Comparison of ENCODE assay signal across 20 mouse cellular contexts in genomic region chr9:106790831-106791230, GRCm38 (mm10). TPM values are rescaled to one million over a fixed set of nuclear protein-coding genes. Genes with fewer than 3 reads are reported as not detected.
DNase-seq lines count a peak whose midpoint lies in the region; ATAC-seq and TF ChIP-seq lines count a peak whose summit lies in the region.
"Had no signal": no experiment of that assay in that cellular context is flagged by ENCODE, and none has a peak within 500 bp of the region (broad histone marks: within the 10 kb centered on the region; RNA-seq: fewer than 3 reads in every experiment).

No protein-coding gene starts in this region.

- intact Hi-C loops in heart, postnatal 36 days (cut with DNase I), result no loop called here

- no peak for TF ChIP-seq EP300 in stomach, postnatal 0 days (optimal IDR thresholded peaks at IDR 0.05)

- H3K4me1 ChIP-seq in liver, embryonic 11.5 days (replicated peaks; ENCODE audit: control insufficient read depth, insufficient read depth, low read length), result peaks cover 10% of the 10 kb centered on the region
- no peaks in the 10 kb centered on the region for H3K4me1 ChIP-seq in stomach, postnatal 0 days (replicated peaks; ENCODE audit: control insufficient read depth, insufficient read depth)
- H3K4me1 ChIP-seq in hindbrain, embryonic 12.5 days, result peaks cover 6% of the 10 kb centered on the region
- H3K4me1 ChIP-seq in hindbrain, embryonic 13.5 days (replicated peaks), result peaks cover 22% of the 10 kb centered on the region

- H3K27ac ChIP-seq in liver, embryonic 11.5 days (ENCODE audit: low read depth, low read length), result no peak overlapping the region
- no peak overlapping the region for H3K27ac ChIP-seq in stomach, postnatal 0 days (replicated peaks)
- no peak overlapping the region for H3K27ac ChIP-seq in hindbrain, embryonic 12.5 days
- no peak overlapping the region for H3K27ac ChIP-seq in hindbrain, embryonic 13.5 days
- H3K27ac ChIP-seq: embryonic facial prominence, embryonic 15.5 days; heart, embryonic 10.5 days; midbrain, embryonic 15.5 days; stomach, embryonic 15.5 days had no signal

- DNase-seq in heart, adult 11 months, result peak; percentile 73
- no peak for DNase-seq in heart, postnatal 36 days
- peak; percentile 58 to 75 for DNase-seq in kidney, adult 8-10 months
- no peak for DNase-seq in liver, embryonic 11.5 days (ENCODE audit: low spot score)
- DNase-seq in stomach, postnatal 0 days (ENCODE audit: low spot score), result peak; percentile 26
- DNase-seq: cerebellum, adult 2 months; cerebellum, postnatal 36 days; forebrain, postnatal 0 days; right cerebral cortex, postnatal 14 days had no signal

- TF ChIP-seq CTCF in stomach, postnatal 0 days (IDR thresholded peaks at IDR 0.05; ENCODE audit: low read depth), result no peak

- H3K4me3 ChIP-seq in liver, embryonic 11.5 days (ENCODE audit: low read depth, low read length), result no peak overlapping the region
- no peak overlapping the region for H3K4me3 ChIP-seq in stomach, postnatal 0 days (ENCODE audit: low read depth, low read length)
- H3K4me3 ChIP-seq in hindbrain, embryonic 12.5 days, result no peak overlapping the region
- no peak overlapping the region for H3K4me3 ChIP-seq in hindbrain, embryonic 13.5 days
- H3K4me3 ChIP-seq: embryonic facial prominence, embryonic 15.5 days; heart, embryonic 10.5 days; midbrain, embryonic 15.5 days; myocyte; stomach, embryonic 15.5 days had no signal

- H3K36me3 ChIP-seq in liver, embryonic 11.5 days (ENCODE audit: control insufficient read depth, insufficient read depth, low read length), result no peaks in the 10 kb centered on the region
- H3K36me3 ChIP-seq in stomach, postnatal 0 days (ENCODE audit: control insufficient read depth, insufficient read depth, low read length), result no peaks in the 10 kb centered on the region
- H3K36me3 ChIP-seq in hindbrain, embryonic 12.5 days, result no peaks in the 10 kb centered on the region
- no peaks in the 10 kb centered on the region for H3K36me3 ChIP-seq in hindbrain, embryonic 13.5 days
- H3K36me3 ChIP-seq: embryonic facial prominence, embryonic 15.5 days; heart, embryonic 10.5 days; midbrain, embryonic 15.5 days; stomach, embryonic 15.5 days had no signal

- WGBS in liver, embryonic 11.5 days, result 60% methylated on average over 6 of the region's 6 CpGs
- WGBS in stomach, postnatal 0 days, result 59% methylated on average over 6 of the region's 6 CpGs
- 71% methylated on average over 6 of the region's 6 CpGs for WGBS in hindbrain, embryonic 12.5 days
- 67% methylated on average over 6 of the region's 6 CpGs for WGBS in hindbrain, embryonic 13.5 days

- H3K4me2 ChIP-seq in liver, embryonic 11.5 days, result peak overlapping the region; percentile 18
- H3K4me2 ChIP-seq in stomach, postnatal 0 days (replicated peaks; ENCODE audit: low read depth), result no peak overlapping the region
- no peak overlapping the region for H3K4me2 ChIP-seq in hindbrain, embryonic 12.5 days (replicated peaks)
- no peak overlapping the region for H3K4me2 ChIP-seq in hindbrain, embryonic 13.5 days
- H3K4me2 ChIP-seq: embryonic facial prominence, embryonic 15.5 days; midbrain, embryonic 15.5 days; stomach, embryonic 15.5 days had no signal

- no peak for ATAC-seq in liver, embryonic 11.5 days (replicated peaks; ENCODE audit: low FRiP score)
- ATAC-seq in stomach, postnatal 0 days (ENCODE audit: low FRiP score, low TSS enrichment), result no peak
- ATAC-seq in hindbrain, embryonic 12.5 days (ENCODE audit: low FRiP score), result no peak
- no peak for ATAC-seq in hindbrain, embryonic 13.5 days (ENCODE audit: low FRiP score)
- ATAC-seq: activated CD4-positive, CD25-positive, alpha-beta regulatory T cell, adult 4 months; CD4-positive, CD25-positive, alpha-beta regulatory T cell, adult 4 months; forebrain, postnatal 0 days; inflammation-experienced regulatory T-cells, adult 6 months; lung, postnatal 0 days; midbrain, embryonic 15.5 days had no signal

- H3K9ac ChIP-seq in liver, embryonic 11.5 days (ENCODE audit: low read depth, low read length), result no peak overlapping the region; the same call in 1 of the 2 replicates
- no peak overlapping the region for H3K9ac ChIP-seq in stomach, postnatal 0 days (ENCODE audit: low read length)
- no peak overlapping the region for H3K9ac ChIP-seq in hindbrain, embryonic 12.5 days
- no peak overlapping the region for H3K9ac ChIP-seq in hindbrain, embryonic 13.5 days
- H3K9ac ChIP-seq: embryonic facial prominence, embryonic 15.5 days; forebrain, postnatal 0 days; midbrain, embryonic 15.5 days; stomach, embryonic 15.5 days had no signal

- no peaks in the 10 kb centered on the region for H3K27me3 ChIP-seq in liver, embryonic 11.5 days (replicated peaks; ENCODE audit: control insufficient read depth, insufficient read depth, low read length)
- H3K27me3 ChIP-seq in stomach, postnatal 0 days (ENCODE audit: control insufficient read depth, insufficient read depth, low read length), result no peaks in the 10 kb centered on the region
- H3K27me3 ChIP-seq in hindbrain, embryonic 12.5 days, result no peaks in the 10 kb centered on the region
- 0 out of 2 replicates have a peak, but pooled peaks cover 3% of the 10 kb centered on the region for H3K27me3 ChIP-seq in hindbrain, embryonic 13.5 days
- H3K27me3 ChIP-seq: embryonic facial prominence, embryonic 15.5 days; midbrain, embryonic 15.5 days; stomach, embryonic 15.5 days had no signal

- no peaks in the 10 kb centered on the region for H3K9me3 ChIP-seq in liver, embryonic 11.5 days (ENCODE audit: control insufficient read depth, low read length)
- H3K9me3 ChIP-seq in stomach, postnatal 0 days (ENCODE audit: control insufficient read depth, low read length), result no peaks in the 10 kb centered on the region
- no peaks in the 10 kb centered on the region for H3K9me3 ChIP-seq in hindbrain, embryonic 12.5 days (replicated peaks)
- no peaks in the 10 kb centered on the region for H3K9me3 ChIP-seq in hindbrain, embryonic 13.5 days
- H3K9me3 ChIP-seq: embryonic facial prominence, embryonic 15.5 days; heart, embryonic 10.5 days; midbrain, embryonic 15.5 days; stomach, embryonic 15.5 days had no signal

RNA-seq across cellular contexts. Expression of gene Rad54l2, which starts 1.8 kb away (rescaled TPM):
- total RNA-seq in heart, postnatal 36 days (2021), result 10 to 100 TPM in 1 of 2 experiments, 1 to 10 TPM in 1; 9.1 to 10.2 TPM
- polyA plus RNA-seq in liver, embryonic 11.5 days (2014; fragmentation: Nextera tagmentation; extraction: Ambion mirVana), result 4.0 and 4.5 TPM in 2 replicates
- 1.6 and 1.9 TPM in 2 replicates for polyA plus RNA-seq in stomach, postnatal 0 days (2015; fragmentation: Nextera tagmentation; extraction: Ambion mirVana)
- 9.1 and 9.5 TPM in 2 replicates for polyA plus RNA-seq in hindbrain, embryonic 12.5 days (2016; fragmentation: Nextera tagmentation; extraction: Ambion mirVana)
- 8.2 and 8.8 TPM in 2 replicates for polyA plus RNA-seq in hindbrain, embryonic 13.5 days (2015; fragmentation: Nextera tagmentation; extraction: Ambion mirVana)

RNA-seq across cellular contexts. Expression of gene Dcaf1, which starts 30.8 kb away (rescaled TPM):
- total RNA-seq in heart, postnatal 36 days (2021), result 10 to 100 TPM; 22.4 to 30.8 TPM
- polyA plus RNA-seq in liver, embryonic 11.5 days (2014; fragmentation: Nextera tagmentation; extraction: Ambion mirVana), result 35.5 and 45.4 TPM in 2 replicates
- polyA plus RNA-seq in stomach, postnatal 0 days (2015; fragmentation: Nextera tagmentation; extraction: Ambion mirVana), result 4.3 and 4.5 TPM in 2 replicates
- polyA plus RNA-seq in hindbrain, embryonic 12.5 days (2016; fragmentation: Nextera tagmentation; extraction: Ambion mirVana), result 18.2 and 26.5 TPM in 2 replicates
- 19.7 and 21.8 TPM in 2 replicates for polyA plus RNA-seq in hindbrain, embryonic 13.5 days (2015; fragmentation: Nextera tagmentation; extraction: Ambion mirVana)

Comparison
In these comparisons a context has a peak if more than half of its experiments do, and no peak if none do; other contexts are left out.
1. DNase-seq: peak in heart, adult 11 months (single experiment), kidney, adult 8-10 months (2 of 2) and stomach, postnatal 0 days (single experiment); none in heart, postnatal 36 days (0 of 2) and liver, embryonic 11.5 days (single experiment).